17 mouse cellular contexts compared by ENCODE assay signal in the genomic region with DNA sequence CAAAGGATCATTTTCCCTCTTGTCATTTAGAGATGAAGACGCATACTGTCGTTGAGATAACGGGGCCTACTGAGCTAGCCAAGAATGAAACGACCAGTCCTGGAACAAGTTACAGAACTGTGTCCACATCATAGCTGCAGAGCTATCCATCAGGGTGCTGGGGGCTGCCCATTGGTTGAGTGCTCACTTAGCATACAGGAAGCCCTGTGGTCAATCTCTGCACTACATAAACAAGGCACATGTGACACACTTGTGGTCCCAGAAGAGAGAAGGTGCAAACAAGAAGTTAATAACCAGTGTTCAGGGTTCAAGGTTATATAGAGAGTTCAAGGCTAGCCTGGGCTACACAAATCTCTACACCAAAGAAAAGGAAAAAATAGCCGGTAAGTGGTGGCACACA. TPM values are rescaled to one million over a fixed set of nuclear protein-coding genes. Genes with fewer than 3 reads are reported as not detected.
DNase-seq lines count a peak whose midpoint lies in the region; ATAC-seq lines count a peak whose summit lies in the region.
"Had no signal": no experiment of that assay in that cellular context is flagged by ENCODE, and none has a peak within 500 bp of the region (broad histone marks: within the 10 kb centered on the region; RNA-seq: fewer than 3 reads in every experiment).

No protein-coding gene starts in this region.

- ATAC-seq in midbrain, embryonic 14.5 days (ENCODE audit: low FRiP score, low TSS enrichment) = no peak
- no peak for ATAC-seq in midbrain, embryonic 11.5 days (ENCODE audit: low FRiP score)
- ATAC-seq in common myeloid progenitor, adult 5-6 weeks (replicated peaks; ENCODE audit: low read depth, poor library complexity, severe bottlenecking) = peak; percentile 32; the same call in 1 of the 2 replicates
- ATAC-seq in hindbrain, embryonic 16.5 days = no peak
- ATAC-seq: hindbrain, postnatal 0 days had no signal

- H3K9me3 ChIP-seq in midbrain, embryonic 14.5 days (ENCODE audit: control insufficient read depth, low read length) = no peaks in the 10 kb centered on the region
- no peaks in the 10 kb centered on the region for H3K9me3 ChIP-seq in midbrain, embryonic 11.5 days (ENCODE audit: control insufficient read depth, low read length)
- H3K9me3 ChIP-seq in hindbrain, embryonic 16.5 days (ENCODE audit: control insufficient read depth, low read length) = no peaks in the 10 kb centered on the region
- H3K9me3 ChIP-seq: embryonic facial prominence, embryonic 13.5 days; heart, embryonic 15.5 days; megakaryocyte, embryonic 14.5 days had no signal

- H3K27ac ChIP-seq in midbrain, embryonic 14.5 days (replicated peaks; ENCODE audit: low read depth, low read length) = 0 out of 2 replicates have a peak overlapping the region, but pooled peaks have one; percentile 17
- H3K27ac ChIP-seq in midbrain, embryonic 11.5 days (ENCODE audit: low read depth, low read length) = no peak overlapping the region
- no peak overlapping the region for H3K27ac ChIP-seq in hindbrain, embryonic 16.5 days (ENCODE audit: low read depth, low read length)
- H3K27ac ChIP-seq: embryonic facial prominence, embryonic 13.5 days; hindbrain, postnatal 0 days; layer of hippocampus, adult 2 months had no signal

- peak; percentile 66 for DNase-seq in heart, adult 11 months
- no peak for DNase-seq in heart, postnatal 25 days (ENCODE audit: low spot score)
- no peak for DNase-seq in midbrain, embryonic 14.5 days
- no peak for DNase-seq in midbrain, embryonic 11.5 days (ENCODE audit: low spot score, missing footprints)
- no peak for DNase-seq in spleen, adult 12 weeks (ENCODE audit: low spot score)
- DNase-seq: cerebellum, adult 8-10 months; gastrocnemius, postnatal 14 days; liver; thymus, postnatal 36 days had no signal

- WGBS in midbrain, embryonic 14.5 days = 77% methylated on average over 5 of the region's 5 CpGs
- WGBS in midbrain, embryonic 11.5 days = 85% methylated on average over 5 of the region's 5 CpGs
- WGBS in hindbrain, embryonic 16.5 days = 70% methylated on average over 5 of the region's 5 CpGs

- H3K4me1 ChIP-seq in midbrain, embryonic 14.5 days (ENCODE audit: control insufficient read depth, insufficient read depth, low read length) = no peaks in the 10 kb centered on the region
- H3K4me1 ChIP-seq in midbrain, embryonic 11.5 days (ENCODE audit: control insufficient read depth, insufficient read depth, low read length) = no peaks in the 10 kb centered on the region
- no peaks in the 10 kb centered on the region for H3K4me1 ChIP-seq in hindbrain, embryonic 16.5 days (ENCODE audit: control insufficient read depth, insufficient read depth, low read depth, low read length)

- intact Hi-C loops in heart, postnatal 25 days (cut with DNase I) = loop anchor here (5.0 kb wide), 1 partner anchor 41 kb away; no protein-coding TSS in a partner anchor

- H3K36me3 ChIP-seq in midbrain, embryonic 14.5 days (ENCODE audit: control insufficient read depth, insufficient read depth, low read length) = peaks cover 9% of the 10 kb centered on the region
- H3K36me3 ChIP-seq in midbrain, embryonic 11.5 days (ENCODE audit: control insufficient read depth, insufficient read depth, low read length) = 0 out of 2 replicates have a peak, but pooled peaks cover 6% of the 10 kb centered on the region
- H3K36me3 ChIP-seq in hindbrain, embryonic 16.5 days (ENCODE audit: control insufficient read depth, insufficient read depth, low read length) = peaks cover 7% of the 10 kb centered on the region

- H3K4me3 ChIP-seq in midbrain, embryonic 14.5 days (replicated peaks; ENCODE audit: low read depth, low read length) = no peak overlapping the region
- H3K4me3 ChIP-seq in midbrain, embryonic 11.5 days (ENCODE audit: low read depth, low read length) = no peak overlapping the region
- H3K4me3 ChIP-seq in hindbrain, embryonic 16.5 days (ENCODE audit: low read length) = no peak overlapping the region
- H3K4me3 ChIP-seq: embryonic facial prominence, embryonic 13.5 days; heart, embryonic 15.5 days; layer of hippocampus, adult 2 months; megakaryocyte, embryonic 14.5 days had no signal

- H3K4me2 ChIP-seq in midbrain, embryonic 14.5 days (ENCODE audit: low read length) = no peak overlapping the region
- no peak overlapping the region for H3K4me2 ChIP-seq in midbrain, embryonic 11.5 days
- no peak overlapping the region for H3K4me2 ChIP-seq in hindbrain, embryonic 16.5 days (ENCODE audit: low read length)
- H3K4me2 ChIP-seq: embryonic facial prominence, embryonic 13.5 days had no signal

- no peak overlapping the region for H3K9ac ChIP-seq in midbrain, embryonic 14.5 days (replicated peaks; ENCODE audit: low read length)
- no peak overlapping the region for H3K9ac ChIP-seq in midbrain, embryonic 11.5 days (ENCODE audit: low read length)
- H3K9ac ChIP-seq in hindbrain, embryonic 16.5 days (ENCODE audit: low read depth, low read length) = no peak overlapping the region
- H3K9ac ChIP-seq: embryonic facial prominence, embryonic 13.5 days; heart, embryonic 15.5 days had no signal

- no peaks in the 10 kb centered on the region for H3K27me3 ChIP-seq in midbrain, embryonic 14.5 days (ENCODE audit: control insufficient read depth, insufficient read depth, low read length)
- H3K27me3 ChIP-seq in midbrain, embryonic 11.5 days (ENCODE audit: control insufficient read depth, insufficient read depth, low read length) = no peaks in the 10 kb centered on the region
- H3K27me3 ChIP-seq in hindbrain, embryonic 16.5 days (replicated peaks; ENCODE audit: control insufficient read depth, insufficient read depth, low read length) = no peaks in the 10 kb centered on the region
- H3K27me3 ChIP-seq: embryonic facial prominence, embryonic 13.5 days; heart, embryonic 15.5 days had no signal

RNA-seq across cellular contexts. Expression of a gene that starts 16.7 kb away (rescaled TPM):
- 10 to 100 TPM; 34.5 to 39.8 TPM for total RNA-seq in heart, postnatal 25 days (2021)
- polyA plus RNA-seq in midbrain, embryonic 14.5 days (2014; fragmentation: Nextera tagmentation; extraction: Ambion mirVana) = 94.2 and 166 TPM in 2 replicates
- polyA plus RNA-seq in midbrain, embryonic 11.5 days (2014; fragmentation: Nextera tagmentation; extraction: Ambion mirVana) = 135 and 154 TPM in 2 replicates
- total RNA-seq in common myeloid progenitor, adult 5-6 weeks (2017) = 450 and 458 TPM in 2 replicates
- polyA plus RNA-seq in hindbrain, embryonic 16.5 days (2015; fragmentation: Nextera tagmentation; extraction: Ambion mirVana) = 301 and 314 TPM in 2 replicates

RNA-seq across cellular contexts. Expression of a gene that starts 40.2 kb away (rescaled TPM):
- total RNA-seq in heart, postnatal 25 days (2021) = 1 to 10 TPM; 2.4 to 3.3 TPM
- 10.1 and 13.5 TPM in 2 replicates for polyA plus RNA-seq in midbrain, embryonic 14.5 days (2014; fragmentation: Nextera tagmentation; extraction: Ambion mirVana)
- polyA plus RNA-seq in midbrain, embryonic 11.5 days (2014; fragmentation: Nextera tagmentation; extraction: Ambion mirVana) = 0.89 and 1.0 TPM in 2 replicates
- 0.49 and 0.78 TPM in 2 replicates for total RNA-seq in common myeloid progenitor, adult 5-6 weeks (2017)
- polyA plus RNA-seq in hindbrain, embryonic 16.5 days (2015; fragmentation: Nextera tagmentation; extraction: Ambion mirVana) = 9.5 TPM in 2 replicates
- total RNA-seq: MEL had no signal

RNA-seq across cellular contexts. Expression of a gene that starts 52.1 kb away (rescaled TPM):
- total RNA-seq in heart, postnatal 25 days (2021) = 10 to 100 TPM; 11.9 to 13.1 TPM
- polyA plus RNA-seq in midbrain, embryonic 14.5 days (2014; fragmentation: Nextera tagmentation; extraction: Ambion mirVana) = 14.5 and 20.5 TPM in 2 replicates
- 25.2 and 25.3 TPM in 2 replicates for polyA plus RNA-seq in midbrain, embryonic 11.5 days (2014; fragmentation: Nextera tagmentation; extraction: Ambion mirVana)
- total RNA-seq in common myeloid progenitor, adult 5-6 weeks (2017) = 26.4 and 32.9 TPM in 2 replicates
- 14.2 and 16.8 TPM in 2 replicates for polyA plus RNA-seq in hindbrain, embryonic 16.5 days (2015; fragmentation: Nextera tagmentation; extraction: Ambion mirVana)
